Mouse (Mus musculus): ENCODE measurements around the gene Slc36a2.

- TF ChIP-seq CTCF (IDR thresholded peaks at IDR 0.05; ENCODE audit: low read depth, low read length) (no peak), POLR2A (IDR thresholded peaks at IDR 0.05; ENCODE audit: borderline replicate concordance, low read depth, low read length) (no peak)
Measured at GRCm38 (mm10) chr11:55213518-55213917, 28.6 kb upstream of the Slc36a2 start.

Data from bone marrow macrophage, adult 2 months (primary cell).